Mouse (Mus musculus) testis, postnatal 10 days (tissue): ENCODE measurements at regions not wholly inside any gene's neighbourhood (a gene's known extent, or its start where the extent isn't known, plus 50 kb on each side); places are given as distances from the start of the nearest gene placed in this dataset.

Experiments
- DNase-seq: peaks from one replicate; pipeline ENCODE4 v3.0.0; 2021; ENCODE audit warnings: low spot score

DNA sequence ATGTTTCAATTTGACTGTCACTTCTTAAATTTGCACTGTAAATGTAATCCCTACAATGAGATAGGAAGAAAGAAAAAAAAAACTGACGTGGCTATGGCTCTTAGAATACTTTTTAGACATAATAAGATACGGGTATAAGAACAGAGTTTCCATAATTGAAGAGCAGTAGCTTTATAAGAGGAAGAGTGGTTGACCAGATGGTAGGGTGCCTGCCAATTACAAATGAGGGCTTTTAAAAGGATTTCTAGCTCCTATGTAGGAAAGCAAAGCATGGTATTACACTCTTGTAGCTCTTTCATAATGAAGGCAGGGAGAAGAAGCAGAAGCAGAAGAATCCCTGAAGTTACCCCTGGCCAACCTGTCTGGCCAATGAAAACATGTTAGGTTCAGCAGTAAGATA, 239.7 kb upstream of the Car10 start:
- DNase-seq = no peak

DNA sequence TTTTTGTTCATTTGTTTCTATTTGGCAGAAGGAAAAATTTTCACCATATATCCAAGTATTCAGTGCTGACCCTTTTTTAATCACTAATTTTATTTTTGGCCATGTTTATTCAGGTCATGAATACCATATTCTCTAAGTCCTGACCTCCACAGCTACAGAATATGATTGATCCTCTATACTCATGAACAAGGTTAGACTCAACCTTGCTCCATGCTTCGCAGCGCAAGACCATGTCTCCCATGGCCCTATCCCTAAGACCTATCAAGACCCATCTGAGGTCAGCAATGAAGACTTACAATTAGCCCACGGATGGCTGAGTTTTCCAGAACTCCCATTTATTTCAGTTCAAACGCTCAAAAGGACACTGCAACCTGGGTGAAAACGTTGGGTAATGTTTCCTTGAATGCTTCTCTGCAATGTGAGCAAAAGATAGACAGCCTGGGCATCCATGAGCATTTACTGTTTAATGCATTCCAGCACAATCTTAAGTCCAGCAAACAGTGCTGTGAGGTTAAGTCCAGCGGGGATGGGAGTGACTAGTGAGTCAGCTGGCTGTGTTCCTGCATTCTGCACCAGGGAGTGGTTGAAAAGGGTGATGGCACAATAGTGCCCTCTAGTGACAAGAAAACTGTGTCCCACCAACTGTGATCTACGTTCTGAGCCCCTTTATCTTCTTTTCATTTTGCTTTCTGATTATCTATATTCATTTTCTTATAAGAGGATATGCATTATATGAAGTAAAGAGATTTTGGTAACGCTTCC, 208.0 kb upstream of the Car10 start:
- DNase-seq = peak; percentile 61

DNA sequence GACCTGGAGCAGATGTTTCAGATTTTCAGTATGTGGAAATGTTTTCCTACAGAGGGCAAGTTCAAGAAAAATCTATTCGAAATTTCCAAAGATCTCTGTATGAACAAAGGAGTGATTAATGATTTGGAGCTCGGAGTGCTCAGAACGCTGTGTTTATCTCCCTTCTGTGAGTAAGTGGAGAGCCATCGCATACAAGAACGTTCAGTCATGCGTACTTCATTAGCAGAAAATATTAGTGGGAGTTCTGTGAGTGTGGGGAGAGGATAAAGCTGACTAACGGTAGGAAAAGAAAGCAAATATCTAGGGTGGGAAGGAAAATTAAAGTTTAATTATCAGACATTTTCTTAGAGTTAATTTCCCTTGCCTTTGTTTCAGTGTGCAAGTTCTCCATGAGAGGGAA, 198.5 kb upstream of the Car10 start:
- DNase-seq = no peak
